Mouse (Mus musculus) stomach, postnatal 0 days (tissue): ENCODE results near the gene Zfp39.

Experiments used
- CTCF ChIP-seq: IDR thresholded peaks from 2 replicates; pipeline ENCODE4 v1.5.1; 2016; ENCODE audit warnings: antibody characterized with exemption, low read depth, mild to moderate bottlenecking, moderate library complexity
- EP300 ChIP-seq: optimal IDR thresholded peaks from 2 replicates; pipeline ENCODE3; 2016; ENCODE audit warnings: antibody characterized with exemption

GRCm38 (mm10) chr11:58913776-58914175 lies 9.8 kb upstream of the Zfp39 start:
- TF ChIP-seq EP300 (no peak), CTCF (no peak)
